ENCODE assay signal across 8 mouse cellular contexts in the genomic region with DNA sequence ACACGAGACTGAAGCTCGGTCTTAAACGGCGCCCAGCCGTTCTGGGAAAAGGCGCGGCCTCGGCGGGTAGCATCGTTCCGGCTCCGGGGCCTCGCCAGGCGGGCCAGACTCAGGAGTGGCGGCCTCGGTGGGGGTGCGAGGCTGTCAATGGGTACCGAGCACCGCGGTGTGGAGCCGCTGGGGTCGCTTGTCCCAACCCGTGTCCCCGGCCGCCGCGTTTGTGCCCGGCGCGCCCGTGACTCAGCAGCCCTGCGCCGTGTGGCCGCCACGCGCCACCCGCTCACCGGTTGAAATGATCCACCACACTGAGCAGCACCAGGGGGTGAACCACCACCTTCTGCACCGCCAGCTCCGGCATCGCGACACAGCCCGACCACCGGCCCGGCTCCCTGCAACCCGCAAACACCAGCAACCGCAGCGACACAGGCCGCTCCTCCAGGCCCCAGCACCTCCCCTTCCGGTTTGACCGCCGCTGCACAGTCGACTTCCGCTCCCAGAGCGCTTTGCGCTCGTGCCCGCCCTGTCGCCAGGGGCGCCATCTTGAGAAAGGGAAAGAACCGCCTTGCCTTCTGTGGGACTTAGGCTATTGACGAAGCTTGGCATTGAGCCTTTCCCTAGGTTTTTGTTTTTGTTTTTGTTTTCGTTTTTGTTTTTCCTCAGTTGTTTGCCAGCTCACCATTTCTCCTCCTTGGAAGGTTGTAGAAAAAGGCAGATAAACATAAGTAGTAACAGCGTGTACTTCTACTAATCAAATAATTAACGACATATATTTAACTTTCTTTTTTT. TPM values are rescaled to one million over a fixed set of nuclear protein-coding genes. Genes with fewer than 3 reads are reported as not detected.
DNase-seq lines count a peak whose midpoint lies in the region; ATAC-seq lines count a peak whose summit lies in the region.

Gene Psmd7, minus strand, starts transcription at position 470 of the 786 bp plus-strand sequence.

- peak; percentile 99 for ATAC-seq in common myeloid progenitor, adult 5-6 weeks (replicated peaks; ENCODE audit: low read depth, poor library complexity, severe bottlenecking)

- H3K27me3 ChIP-seq in megakaryocyte, embryonic 14.5 days (replicated peaks): peaks cover 3% of the 10 kb centered on the region

- peak within 1 kb of the TSS; percentile 100 for H3K4me3 ChIP-seq in megakaryocyte, embryonic 14.5 days (replicated peaks)

- H3K4me1 ChIP-seq in megakaryocyte, embryonic 14.5 days: peaks cover 19% of the 10 kb centered on the region

- H3K9me3 ChIP-seq in megakaryocyte, embryonic 14.5 days: no peaks in the 10 kb centered on the region

- peak; percentile 99 for DNase-seq in ZHBTc4 (ENCODE audit: low read depth, low spot score)
- DNase-seq in gastrocnemius, adult 8-10 months (ENCODE audit: low spot score in 2 of 2): peak; percentile 88 to 91
- DNase-seq in hindlimb bud, embryonic 11.5 days (ENCODE audit: extremely low spot score, low read depth, low spot score): peak; percentile 86
- peak; percentile 88 to 90 for DNase-seq in left cerebral cortex, adult 8-10 months (ENCODE audit: low spot score in 2 of 2)
- peak; percentile 95 to 96 for DNase-seq in right cerebral cortex, postnatal 10 days (ENCODE audit: low spot score in 2 of 2)
- DNase-seq in urinary bladder, postnatal 25 days (ENCODE audit: low spot score): peak; percentile 93

- peaks cover 34% of the 10 kb centered on the region for H3K36me3 ChIP-seq in megakaryocyte, embryonic 14.5 days (replicated peaks; ENCODE audit: low read length)

RNA-seq across cellular contexts. Expression of gene Psmd7, which starts in this region (rescaled TPM):
- 135 and 155 TPM in 2 replicates for total RNA-seq in common myeloid progenitor, adult 5-6 weeks (2017)
- total RNA-seq in gastrocnemius, adult 8-10 months (2022): 100 to 1,000 TPM; 151 to 170 (median 165) TPM
- total RNA-seq in left cerebral cortex, adult 8-10 months (2022): 100 to 1,000 TPM; 105 to 114 (median 109) TPM
- polyA plus RNA-seq in megakaryocyte, embryonic 14.5 days (2012; ENCODE audit: insufficient read depth, low replicate concordance): 13.5 and 35.9 TPM in 2 replicates

Comparison
In these comparisons a context has a peak if more than half of its experiments do, and no peak if none do; other contexts are left out.
1. Peak in every context shown above with its lines: DNase-seq, ATAC-seq and H3K4me3 ChIP-seq.